Mouse (Mus musculus): Measurements from ENCODE around the gene Elane. TPM values are rescaled to one million over a fixed set of nuclear protein-coding genes. Genes with fewer than 3 reads are reported as not detected.
A peak's percentile ranks its signal among the peaks of the same experiment; 100 is the strongest.

Elane gene
- polyA plus RNA-seq, 1 experiment from 2014 or later, result 0.64 TPM

DNA sequence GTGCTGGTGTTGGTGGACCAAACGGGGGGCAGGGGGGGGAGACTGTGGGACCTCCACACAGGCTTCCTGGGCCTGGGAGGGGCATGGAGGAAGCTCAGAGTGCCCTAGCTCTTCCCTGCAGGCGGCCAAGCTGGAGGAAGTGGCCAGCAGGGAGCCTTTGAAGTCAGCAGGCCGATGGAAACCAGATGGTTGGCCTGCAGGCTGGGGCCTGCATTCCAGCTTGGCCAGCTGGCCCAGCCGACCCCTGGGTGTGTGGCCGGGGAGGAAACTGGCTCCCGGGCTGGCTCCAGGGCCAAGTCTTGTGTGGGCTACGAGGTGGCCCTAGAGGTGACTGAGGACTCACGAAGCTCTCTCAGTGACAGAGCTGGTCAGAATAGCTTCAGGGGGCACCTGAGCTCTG, 46.7 kb downstream of the Elane start:
- peak overlapping the region; percentile 31; the same call in 1 of the 2 replicates for H3K9ac ChIP-seq (ENCODE audit: low read depth, low read length)
- H3K4me3 ChIP-seq (ENCODE audit: low read depth, low read length), result no peak overlapping the region; the same call in 1 of the 2 replicates
- H3K4me2 ChIP-seq (ENCODE audit: low read depth, low read length), result 0 out of 2 replicates have a peak overlapping the region, but pooled peaks have one; percentile 19

DNA sequence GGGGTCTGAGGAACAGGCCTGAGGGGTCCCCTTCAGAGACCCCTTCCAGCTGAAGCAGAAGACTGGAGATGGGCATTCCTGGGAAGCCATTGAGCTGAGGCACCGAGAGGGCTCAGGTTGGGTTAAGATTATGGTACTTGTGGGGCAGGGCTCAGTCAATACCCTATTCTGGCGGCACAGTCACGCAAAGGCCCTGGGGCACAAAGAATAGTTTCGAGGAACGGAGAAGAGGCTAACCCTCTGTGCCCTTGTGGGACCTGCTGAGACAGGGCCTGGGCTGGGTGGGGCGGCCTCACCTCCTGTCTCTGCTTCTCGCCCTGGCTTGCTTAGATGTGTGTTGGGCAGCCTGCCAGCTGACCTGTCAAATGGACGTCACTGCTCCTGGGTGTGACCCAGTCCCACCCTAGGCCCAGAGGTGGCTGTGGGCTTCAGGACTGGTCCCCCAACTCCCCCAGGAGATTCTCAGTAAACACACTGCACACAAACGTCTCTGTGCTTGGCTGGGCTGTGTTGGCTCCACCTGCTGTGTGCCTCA, 47.2 kb downstream of the Elane start:
- ATAC-seq (ENCODE audit: low read depth) (no peak), DNase-seq (ENCODE audit: low spot score) (no peak)
- H3K4me1 ChIP-seq (ENCODE audit: control insufficient read depth, insufficient read depth, low read length), result peaks cover 26% of the 10 kb centered on the region
- H3K27ac ChIP-seq (replicated peaks; ENCODE audit: low read depth, low read length), result no peak overlapping the region
- H3K4me2 ChIP-seq (ENCODE audit: low read depth, low read length), result no peak overlapping the region
- no peak overlapping the region for H3K9ac ChIP-seq (ENCODE audit: low read depth, low read length)
- 33% methylated on average over 8 of the region's 9 CpGs for WGBS
- H3K36me3 ChIP-seq (ENCODE audit: control insufficient read depth, insufficient read depth, low read length), result peaks cover 54% of the 10 kb centered on the region
- no peak overlapping the region for H3K4me3 ChIP-seq (ENCODE audit: low read depth, low read length)
- no peaks in the 10 kb centered on the region for H3K27me3 ChIP-seq (replicated peaks; ENCODE audit: control insufficient read depth, insufficient read depth, low read length)
- H3K9me3 ChIP-seq (ENCODE audit: control insufficient read depth, low read length), result no peaks in the 10 kb centered on the region

More for the DNA sequence above, 46.7 kb downstream of the Elane start:
- peaks cover 49% of the 10 kb centered on the region for H3K36me3 ChIP-seq (ENCODE audit: control insufficient read depth, insufficient read depth, low read length)
- no peaks in the 10 kb centered on the region for H3K9me3 ChIP-seq (ENCODE audit: control insufficient read depth, low read length)
- peak; percentile 72 for DNase-seq (ENCODE audit: low spot score)
- no peak for ATAC-seq (ENCODE audit: low read depth)
- whole genome bisulfite sequencing, result 16% methylated on average over 6 of the region's 8 CpGs
- H3K27ac ChIP-seq (replicated peaks; ENCODE audit: low read depth, low read length), result 0 out of 2 replicates have a peak overlapping the region, but pooled peaks have one; percentile 44
- H3K4me1 ChIP-seq (ENCODE audit: control insufficient read depth, insufficient read depth, low read length), result peaks cover 26% of the 10 kb centered on the region
- H3K27me3 ChIP-seq (replicated peaks; ENCODE audit: control insufficient read depth, insufficient read depth, low read length), result no peaks in the 10 kb centered on the region

DNA sequence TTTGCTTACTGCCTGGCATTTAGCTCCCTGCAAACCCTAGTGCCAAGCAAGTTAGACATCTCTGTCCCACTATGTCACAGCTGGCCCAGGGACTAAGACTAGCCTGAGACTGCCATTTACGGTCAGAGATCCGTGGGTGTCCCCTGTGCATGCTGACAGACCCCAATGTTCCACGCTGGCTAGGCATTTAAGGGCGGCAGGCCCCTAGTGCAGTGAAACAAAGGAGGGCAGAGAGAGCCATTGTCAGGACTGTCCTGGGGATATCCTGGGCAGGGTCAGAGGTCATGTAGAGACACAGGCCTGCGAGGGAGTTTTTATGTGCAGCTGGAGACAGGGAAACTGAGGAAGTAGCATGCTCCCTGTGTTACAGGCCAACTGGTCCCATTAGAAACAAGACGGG, 47.8 kb downstream of the Elane start:
- WGBS, result 54% methylated on average over 6 of the region's 6 CpGs
- Histone ChIP-seq H3K4me3 (ENCODE audit: low read depth, low read length) (no peak overlapping the region), H3K36me3 (ENCODE audit: control insufficient read depth, insufficient read depth, low read length) (peaks cover 55% of the 10 kb centered on the region), H3K9me3 (ENCODE audit: control insufficient read depth, low read length) (no peaks in the 10 kb centered on the region), H3K9ac (ENCODE audit: low read depth, low read length) (no peak overlapping the region), H3K27me3 (replicated peaks; ENCODE audit: control insufficient read depth, insufficient read depth, low read length) (no peaks in the 10 kb centered on the region), H3K4me1 (ENCODE audit: control insufficient read depth, insufficient read depth, low read length) (peaks cover 25% of the 10 kb centered on the region), H3K4me2 (ENCODE audit: low read depth, low read length) (no peak overlapping the region), H3K27ac (replicated peaks; ENCODE audit: low read depth, low read length) (peak overlapping the region; percentile 58; the same call in 1 of the 2 replicates)
- DNase-seq (ENCODE audit: low spot score) (no peak), ATAC-seq (ENCODE audit: low read depth) (no peak)

GRCm38 (mm10) chr10:79934272-79934721, 48.2 kb downstream of the Elane start:
- Histone ChIP-seq H3K36me3 (ENCODE audit: control insufficient read depth, insufficient read depth, low read length) (peaks cover 59% of the 10 kb centered on the region), H3K27ac (replicated peaks; ENCODE audit: low read depth, low read length) (peak overlapping the region; percentile 58; the same call in 1 of the 2 replicates), H3K4me1 (ENCODE audit: control insufficient read depth, insufficient read depth, low read length) (peaks cover 20% of the 10 kb centered on the region), H3K4me2 (ENCODE audit: low read depth, low read length) (no peak overlapping the region), H3K9ac (ENCODE audit: low read depth, low read length) (0 out of 2 replicates have a peak overlapping the region, but pooled peaks have one; percentile 14), H3K4me3 (ENCODE audit: low read depth, low read length) (no peak overlapping the region), H3K27me3 (replicated peaks; ENCODE audit: control insufficient read depth, insufficient read depth, low read length) (no peaks in the 10 kb centered on the region), H3K9me3 (ENCODE audit: control insufficient read depth, low read length) (no peaks in the 10 kb centered on the region)
- ATAC-seq (ENCODE audit: low read depth), result peak; percentile 65
- peak; percentile 72 for DNase-seq (ENCODE audit: low spot score)
- WGBS, result 64% methylated on average over 12 of the region's 13 CpGs

- peaks cover 59% of the 10 kb centered on the region for H3K36me3 ChIP-seq (ENCODE audit: control insufficient read depth, insufficient read depth, low read length)
- no peaks in the 10 kb centered on the region for H3K9me3 ChIP-seq (ENCODE audit: control insufficient read depth, low read length)
- peaks cover 19% of the 10 kb centered on the region for H3K4me1 ChIP-seq (ENCODE audit: control insufficient read depth, insufficient read depth, low read length)
- ATAC-seq (ENCODE audit: low read depth), result no peak
- DNase-seq (ENCODE audit: low spot score), result no peak
- no peak overlapping the region for H3K4me3 ChIP-seq (ENCODE audit: low read depth, low read length)
- no peak overlapping the region for H3K9ac ChIP-seq (ENCODE audit: low read depth, low read length)
- H3K27ac ChIP-seq (replicated peaks; ENCODE audit: low read depth, low read length), result 0 out of 2 replicates have a peak overlapping the region, but pooled peaks have one; percentile 58
- WGBS, result 83% methylated on average over 16 of the region's 16 CpGs
- no peak overlapping the region for H3K4me2 ChIP-seq (ENCODE audit: low read depth, low read length)
- H3K27me3 ChIP-seq (replicated peaks; ENCODE audit: control insufficient read depth, insufficient read depth, low read length), result no peaks in the 10 kb centered on the region
These were observed 48.9 kb downstream of the Elane start for GRCm38 (mm10) chr10:79934794-79935569.

- no peak for DNase-seq (ENCODE audit: low spot score)
- H3K9me3 ChIP-seq (ENCODE audit: control insufficient read depth, low read length), result no peaks in the 10 kb centered on the region
- peak overlapping the region; percentile 16; the same call in 1 of the 2 replicates for H3K9ac ChIP-seq (ENCODE audit: low read depth, low read length)
- WGBS, result 61% methylated on average over 10 of the region's 10 CpGs
- peaks cover 54% of the 10 kb centered on the region for H3K36me3 ChIP-seq (ENCODE audit: control insufficient read depth, insufficient read depth, low read length)
- no peaks in the 10 kb centered on the region for H3K27me3 ChIP-seq (replicated peaks; ENCODE audit: control insufficient read depth, insufficient read depth, low read length)
- no peak overlapping the region for H3K4me2 ChIP-seq (ENCODE audit: low read depth, low read length)
- ATAC-seq (ENCODE audit: low read depth), result no peak
- peak overlapping the region; percentile 29 for H3K27ac ChIP-seq (replicated peaks; ENCODE audit: low read depth, low read length)
- peaks cover 19% of the 10 kb centered on the region for H3K4me1 ChIP-seq (ENCODE audit: control insufficient read depth, insufficient read depth, low read length)
- no peak overlapping the region for H3K4me3 ChIP-seq (ENCODE audit: low read depth, low read length)
These were observed 50.4 kb downstream of the Elane start for GRCm38 (mm10) chr10:79936284-79936910.

GRCm38 (mm10) chr10:79936911-79937441, 50.9 kb downstream of the Elane start:
- Histone ChIP-seq H3K4me3 (ENCODE audit: low read depth, low read length) (no peak overlapping the region), H3K4me2 (ENCODE audit: low read depth, low read length) (no peak overlapping the region), H3K36me3 (ENCODE audit: control insufficient read depth, insufficient read depth, low read length) (peaks cover 51% of the 10 kb centered on the region), H3K27me3 (replicated peaks; ENCODE audit: control insufficient read depth, insufficient read depth, low read length) (no peaks in the 10 kb centered on the region), H3K27ac (replicated peaks; ENCODE audit: low read depth, low read length) (peak overlapping the region; percentile 29), H3K9me3 (ENCODE audit: control insufficient read depth, low read length) (no peaks in the 10 kb centered on the region), H3K9ac (ENCODE audit: low read depth, low read length) (peak overlapping the region; percentile 16; the same call in 1 of the 2 replicates), H3K4me1 (ENCODE audit: control insufficient read depth, insufficient read depth, low read length) (peaks cover 19% of the 10 kb centered on the region)
- 59% methylated on average over 18 of the region's 27 CpGs for WGBS
- ATAC-seq (ENCODE audit: low read depth), result peak; percentile 2; the same call in 1 of the 2 replicates
- no peak for DNase-seq (ENCODE audit: low spot score)

All from embryonic facial prominence, embryonic 14.5 days (tissue).